Mouse (Mus musculus): ENCODE results near the gene Fam187b. TPM values are rescaled to one million over a fixed set of nuclear protein-coding genes. Genes with fewer than 3 reads are reported as not detected.

The Fam187b gene
- total and polyA plus RNA-seq, 3 experiments, result not detected

GRCm38 (mm10) chr7:31030717-31031116, 57.1 kb downstream of the Fam187b start:
- H3K27me3 ChIP-seq (replicated peaks), result no peaks in the 10 kb centered on the region
- H3K4me3 ChIP-seq (replicated peaks in 1 of 3; ENCODE audit: low read depth in 2 of 3, low read length in 2 of 3, poor library complexity in 1 of 3), result no peak overlapping the region
- no peak overlapping the region for H3K4me2 ChIP-seq (ENCODE audit: insufficient read depth, low read depth, poor library complexity, severe bottlenecking)
- no peaks in the 10 kb centered on the region for H3K79me2 ChIP-seq (replicated peaks; ENCODE audit: control insufficient read depth, extremely low read depth, insufficient read depth, poor library complexity, severe bottlenecking)
- peaks cover 16 to 31% of the 10 kb centered on the region in 2 experiments for H3K4me1 ChIP-seq (ENCODE audit: control insufficient read depth in 1 of 2, insufficient read depth in 2 of 2)
- no peak overlapping the region for H3K9ac ChIP-seq (ENCODE audit: insufficient read depth, low read depth)
- H3K27ac ChIP-seq (ENCODE audit: insufficient read depth, low read depth), result no peak overlapping the region
- H3K36me3 ChIP-seq (replicated peaks in 1 of 2; ENCODE audit: control insufficient read depth in 1 of 2, insufficient read depth in 1 of 2, low read length in 1 of 2), result peaks cover 0 to 31% of the 10 kb centered on the region in 2 experiments
- TF ChIP-seq POLR2A (IDR thresholded peaks at IDR 0.05; ENCODE audit: low read depth, low read length), result no peak
- no peak for TF ChIP-seq HCFC1 (IDR thresholded peaks at IDR 0.05; ENCODE audit: low read depth, low read length)
- TF ChIP-seq CTCF (conservative IDR thresholded peaks at IDR 0.05 in 1 of 2, IDR thresholded peaks at IDR 0.05 in 1 of 2; ENCODE audit: low read depth in 2 of 2, low read length in 2 of 2), result peak in 1 of 2 experiments; percentile 17; a peak in 1 of 4 replicates
- TF ChIP-seq IRF4 (IDR thresholded peaks at IDR 0.05; ENCODE audit: low read depth, low read length), result no peak
- TF ChIP-seq ETS1 (conservative IDR thresholded peaks at IDR 0.05; ENCODE audit: low read depth, low read length), result no peak
- no peak for TF ChIP-seq GABPA (IDR thresholded peaks at IDR 0.05; ENCODE audit: insufficient replicate concordance, low read depth, low read length)
- no peak for TF ChIP-seq RCOR1 (conservative IDR thresholded peaks at IDR 0.05; ENCODE audit: low read depth, low read length)
- TF ChIP-seq ZNF384 (IDR thresholded peaks at IDR 0.05; ENCODE audit: low read depth, low read length), result peak; percentile 49
- no peak for TF ChIP-seq SIN3A (IDR thresholded peaks at IDR 0.05; ENCODE audit: low read length)
- no peak for TF ChIP-seq MAFK (IDR thresholded peaks at IDR 0.05; ENCODE audit: insufficient replicate concordance, low read length)
- in situ Hi-C loops (cut with MboI; ENCODE audit: low pct_ligation_motif_present, low pct_unique_long_range_greater_than_20kb, low sequenced_read_pairs), result no loop called here
- peak; percentile 22 for DNase-seq (ENCODE audit: extremely low read depth)
- dilution Hi-C loops (cut with MboI; ENCODE audit: extremely low pct_ligation_motif_present, extremely low pct_unique_long_range_greater_than_20kb, low sequenced_read_pairs), result no loop called here
- H3K9me3 ChIP-seq (replicated peaks; ENCODE audit: low read length), result no peaks in the 10 kb centered on the region

- H3K4me3 ChIP-seq (replicated peaks in 1 of 3; ENCODE audit: low read depth in 2 of 3, low read length in 2 of 3, poor library complexity in 1 of 3), result no peak overlapping the region
- no peak overlapping the region for H3K9ac ChIP-seq (ENCODE audit: insufficient read depth, low read depth)
- H3K4me1 ChIP-seq (ENCODE audit: control insufficient read depth in 1 of 2, insufficient read depth in 2 of 2), result peaks cover 16 to 40% of the 10 kb centered on the region in 2 experiments
- no peaks in the 10 kb centered on the region for H3K27me3 ChIP-seq (replicated peaks)
- H3K36me3 ChIP-seq (replicated peaks in 1 of 2; ENCODE audit: control insufficient read depth in 1 of 2, insufficient read depth in 1 of 2, low read length in 1 of 2), result peaks cover 0 to 41% of the 10 kb centered on the region in 2 experiments
- dilution Hi-C loops (cut with MboI; ENCODE audit: extremely low pct_ligation_motif_present, extremely low pct_unique_long_range_greater_than_20kb, low sequenced_read_pairs) (no loop called here), in situ Hi-C loops (cut with MboI; ENCODE audit: low pct_ligation_motif_present, low pct_unique_long_range_greater_than_20kb, low sequenced_read_pairs) (no loop called here)
- TF ChIP-seq RAD21 (IDR thresholded peaks at IDR 0.05; ENCODE audit: low read depth, low read length) (no peak), ETS1 (conservative IDR thresholded peaks at IDR 0.05; ENCODE audit: low read depth, low read length) (no peak), TCF12 (IDR thresholded peaks at IDR 0.05; ENCODE audit: low read depth, low read length) (no peak), MYC (IDR thresholded peaks at IDR 0.05; ENCODE audit: low read depth, low read length) (no peak), ELF1 (IDR thresholded peaks at IDR 0.05; ENCODE audit: low read depth, low read length) (no peak), MAX (IDR thresholded peaks at IDR 0.05; ENCODE audit: low read length) (no peak), USF2 (conservative IDR thresholded peaks at IDR 0.05; ENCODE audit: low read depth, low read length) (no peak)
- DNase-seq (ENCODE audit: extremely low read depth), result no peak
- H3K9me3 ChIP-seq (replicated peaks; ENCODE audit: low read length), result no peaks in the 10 kb centered on the region
- no peak overlapping the region for H3K27ac ChIP-seq (ENCODE audit: insufficient read depth, low read depth)
- H3K79me2 ChIP-seq (replicated peaks; ENCODE audit: control insufficient read depth, extremely low read depth, insufficient read depth, poor library complexity, severe bottlenecking), result no peaks in the 10 kb centered on the region
- H3K4me2 ChIP-seq (ENCODE audit: insufficient read depth, low read depth, poor library complexity, severe bottlenecking), result no peak overlapping the region
Observed at GRCm38 (mm10) chr7:31031731-31032130, 58.1 kb downstream of the Fam187b start.

Measured in CH12.LX (cell line).